Mouse (Mus musculus): ENCODE measurements around the gene Ttc23l. TPM values are rescaled to one million over a fixed set of nuclear protein-coding genes. Genes with fewer than 3 reads are reported as not detected.

The Ttc23l gene
- polyA plus RNA-seq, 1 experiment from 2014 or later = not detected

- Histone ChIP-seq H3K4me1 (replicated peaks; ENCODE audit: control insufficient read depth, insufficient read depth, low read length) (peaks cover 6% of the 10 kb centered on the region; the same call in 1 of the 2 replicates), H3K4me3 (ENCODE audit: low read depth, low read length) (peak within 1 kb of the TSS; percentile 61), H3K4me2 (ENCODE audit: low read depth, low read length, severe bottlenecking) (peak within 1 kb of the TSS; percentile 87), H3K9me3 (ENCODE audit: control insufficient read depth, low read length) (no peaks in the 10 kb centered on the region), H3K36me3 (ENCODE audit: control insufficient read depth, insufficient read depth, low read length) (no peaks in the 10 kb centered on the region), H3K9ac (ENCODE audit: low read length) (peak within 1 kb of the TSS; percentile 83), H3K27me3 (ENCODE audit: control insufficient read depth, insufficient read depth, low read length) (no peaks in the 10 kb centered on the region), H3K27ac (ENCODE audit: low read depth, low read length) (peak within 1 kb of the TSS; percentile 20; the same call in 1 of the 2 replicates)
- DNase-seq (ENCODE audit: low spot score) = peak; percentile 95
- under 1% methylated on average over 58 of the region's 58 CpGs for WGBS
- ATAC-seq (replicated peaks; ENCODE audit: low FRiP score) = peak; percentile 99
Observed at GRCm38 (mm10) chr15:10485484-10486364, 72.7 kb downstream of the Ttc23l start, which contains the start of the genes Brix1 and Rad1. Gene Brix1, minus strand, starts transcription at chr15:10485947. Gene Rad1, plus strand, starts transcription at chr15:10486018.

GRCm38 (mm10) chr15:10470941-10471340 is 87.5 kb downstream of the Ttc23l start:
- no peak overlapping the region; the same call in 1 of the 2 replicates for H3K27ac ChIP-seq (ENCODE audit: low read depth, low read length)
- H3K4me3 ChIP-seq (ENCODE audit: low read depth, low read length) = peak overlapping the region; percentile 81
- no peaks in the 10 kb centered on the region for H3K4me1 ChIP-seq (replicated peaks; ENCODE audit: control insufficient read depth, insufficient read depth, low read length)
- peak overlapping the region; percentile 80 for H3K9ac ChIP-seq (ENCODE audit: low read length)
- WGBS = 12% methylated on average over 3 of the region's 3 CpGs
- DNase-seq (ENCODE audit: low spot score) (no peak), ATAC-seq (replicated peaks; ENCODE audit: low FRiP score) (peak; percentile 45)
- no peaks in the 10 kb centered on the region for H3K9me3 ChIP-seq (ENCODE audit: control insufficient read depth, low read length)
- peak overlapping the region; percentile 81 for H3K4me2 ChIP-seq (ENCODE audit: low read depth, low read length, severe bottlenecking)
- H3K27me3 ChIP-seq (ENCODE audit: control insufficient read depth, insufficient read depth, low read length) = no peaks in the 10 kb centered on the region
- peaks cover 3% of the 10 kb centered on the region; the same call in 1 of the 2 replicates for H3K36me3 ChIP-seq (ENCODE audit: control insufficient read depth, insufficient read depth, low read length)

DNA sequence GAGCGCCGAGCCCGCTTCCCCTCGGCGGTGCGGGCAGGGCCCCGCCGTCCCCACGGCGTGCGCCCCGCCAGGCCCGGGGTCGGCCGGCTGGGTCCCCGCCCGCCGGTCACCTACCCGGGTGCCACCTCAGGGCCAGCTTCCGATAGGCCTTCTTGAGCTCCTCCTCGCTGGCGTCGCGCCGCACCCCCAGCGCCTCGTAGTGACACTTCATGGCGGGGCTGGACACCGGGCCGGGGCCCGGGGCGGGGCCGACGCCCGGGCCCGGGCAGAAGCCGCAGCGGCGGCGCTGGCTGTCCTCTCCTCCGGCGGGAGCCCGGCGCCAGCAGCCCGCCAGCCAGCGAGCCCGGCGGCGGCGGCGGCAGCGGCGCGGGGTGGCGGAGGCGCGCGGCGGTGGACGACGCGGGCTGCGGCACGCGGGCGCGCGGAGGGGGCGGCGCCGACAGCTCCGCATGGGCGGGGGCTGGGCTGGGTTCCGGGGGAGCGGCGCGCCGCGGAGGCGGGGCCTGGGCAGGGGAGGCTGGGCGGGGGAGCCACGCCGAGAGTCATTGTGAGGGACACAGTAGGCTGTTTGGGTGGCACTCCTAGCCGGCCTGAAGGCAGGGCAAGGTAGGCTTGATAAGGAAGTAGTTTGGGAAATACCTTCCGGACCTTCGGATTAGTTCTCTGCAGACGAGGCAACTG is 88.2 kb downstream of the Ttc23l start, which contains the start of gene Dnajc21:
TSS of gene Dnajc21 (minus strand) at position 366 of the 681 bp plus-strand sequence.
- Histone ChIP-seq H3K9ac (ENCODE audit: low read length) (peak within 1 kb of the TSS; percentile 80), H3K27me3 (ENCODE audit: control insufficient read depth, insufficient read depth, low read length) (no peaks in the 10 kb centered on the region), H3K9me3 (ENCODE audit: control insufficient read depth, low read length) (no peaks in the 10 kb centered on the region), H3K36me3 (ENCODE audit: control insufficient read depth, insufficient read depth, low read length) (peaks cover 1% of the 10 kb centered on the region; the same call in 1 of the 2 replicates), H3K4me3 (ENCODE audit: low read depth, low read length) (peak within 1 kb of the TSS; percentile 81), H3K27ac (ENCODE audit: low read depth, low read length) (peak within 1 kb of the TSS; percentile 62), H3K4me2 (ENCODE audit: low read depth, low read length, severe bottlenecking) (peak within 1 kb of the TSS; percentile 81), H3K4me1 (replicated peaks; ENCODE audit: control insufficient read depth, insufficient read depth, low read length) (no peaks in the 10 kb centered on the region)
- WGBS = 0% methylated on average over 46 of the region's 87 CpGs
- DNase-seq (ENCODE audit: low spot score) (peak; percentile 93), ATAC-seq (replicated peaks; ENCODE audit: low FRiP score) (peak; percentile 94)

DNA sequence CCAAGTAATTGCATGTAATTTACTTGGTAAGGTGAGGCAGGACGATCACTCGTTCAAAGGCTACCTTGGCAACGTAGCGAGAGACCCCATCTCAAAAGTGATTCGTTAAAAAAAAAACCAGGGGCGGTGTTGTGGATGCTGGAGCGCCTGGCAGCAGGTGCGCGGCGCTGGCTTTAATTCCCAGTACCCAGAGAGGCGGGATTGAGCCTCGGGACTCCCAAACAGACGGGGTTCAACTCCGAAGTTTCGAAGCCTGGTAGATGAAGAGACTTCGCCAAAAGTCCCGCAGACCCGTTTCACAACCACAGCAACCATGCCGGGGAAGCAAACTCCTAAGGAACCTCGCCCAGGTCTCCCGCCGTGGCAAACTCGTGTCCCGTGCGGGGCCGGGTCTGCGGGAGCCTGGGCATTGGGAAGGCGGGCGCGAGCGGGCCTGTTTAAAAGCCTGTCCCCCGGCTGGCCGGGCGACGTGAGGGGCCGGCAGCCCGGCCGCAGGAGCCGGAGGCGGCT is 88.8 kb downstream of the Ttc23l start:
- under 1% methylated on average over 40 of the region's 40 CpGs for WGBS
- ATAC-seq (replicated peaks; ENCODE audit: low FRiP score) (peak; percentile 39), DNase-seq (ENCODE audit: low spot score) (no peak)
- H3K9me3 ChIP-seq (ENCODE audit: control insufficient read depth, low read length) = no peaks in the 10 kb centered on the region
- peak overlapping the region; percentile 81 for H3K4me3 ChIP-seq (ENCODE audit: low read depth, low read length)
- peak overlapping the region; percentile 62 for H3K27ac ChIP-seq (ENCODE audit: low read depth, low read length)
- peak overlapping the region; percentile 80 for H3K9ac ChIP-seq (ENCODE audit: low read length)
- no peaks in the 10 kb centered on the region for H3K27me3 ChIP-seq (ENCODE audit: control insufficient read depth, insufficient read depth, low read length)
- no peaks in the 10 kb centered on the region for H3K4me1 ChIP-seq (replicated peaks; ENCODE audit: control insufficient read depth, insufficient read depth, low read length)
- H3K4me2 ChIP-seq (ENCODE audit: low read depth, low read length, severe bottlenecking) = peak overlapping the region; percentile 81
- no peaks in the 10 kb centered on the region for H3K36me3 ChIP-seq (ENCODE audit: control insufficient read depth, insufficient read depth, low read length)

- Histone ChIP-seq H3K9ac (ENCODE audit: low read length) (no peak overlapping the region), H3K27me3 (ENCODE audit: control insufficient read depth, insufficient read depth, low read length) (no peaks in the 10 kb centered on the region), H3K4me1 (replicated peaks; ENCODE audit: control insufficient read depth, insufficient read depth, low read length) (no peaks in the 10 kb centered on the region), H3K36me3 (ENCODE audit: control insufficient read depth, insufficient read depth, low read length) (no peaks in the 10 kb centered on the region), H3K27ac (ENCODE audit: low read depth, low read length) (no peak overlapping the region), H3K4me2 (ENCODE audit: low read depth, low read length, severe bottlenecking) (no peak overlapping the region; the same call in 1 of the 2 replicates), H3K9me3 (ENCODE audit: control insufficient read depth, low read length) (no peaks in the 10 kb centered on the region), H3K4me3 (ENCODE audit: low read depth, low read length) (no peak overlapping the region)
- WGBS = 86% methylated on average over 3 of the region's 3 CpGs
- ATAC-seq (replicated peaks; ENCODE audit: low FRiP score) (no peak), DNase-seq (ENCODE audit: low spot score) (no peak)
Observed at GRCm38 (mm10) chr15:10468761-10469160, 89.7 kb downstream of the Ttc23l start.

DNA sequence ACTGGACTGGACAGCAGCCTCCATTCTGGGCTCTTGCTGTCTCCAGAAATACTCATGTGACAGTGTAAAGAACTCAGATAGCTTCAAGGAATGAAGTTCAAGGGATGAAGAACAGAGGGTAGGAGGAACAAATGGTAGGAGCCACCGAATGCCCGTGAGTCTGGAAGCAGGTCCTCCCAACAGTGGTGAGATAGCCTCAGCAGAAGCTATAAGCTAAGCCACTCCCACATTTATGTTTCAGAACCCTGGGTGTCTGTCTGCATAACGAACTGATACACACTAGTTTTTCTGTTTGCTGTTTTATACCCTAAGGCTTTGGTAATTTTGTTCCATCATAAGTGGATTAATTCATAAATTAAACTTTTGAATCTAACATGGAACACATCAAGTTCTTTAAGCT is 93.8 kb downstream of the Ttc23l start:
- WGBS = 92% methylated on average over 3 of the region's 3 CpGs
- Histone ChIP-seq H3K27ac (ENCODE audit: low read depth, low read length) (no peak overlapping the region), H3K4me3 (ENCODE audit: low read depth, low read length) (no peak overlapping the region), H3K9ac (ENCODE audit: low read length) (no peak overlapping the region), H3K27me3 (ENCODE audit: control insufficient read depth, insufficient read depth, low read length) (no peaks in the 10 kb centered on the region), H3K36me3 (ENCODE audit: control insufficient read depth, insufficient read depth, low read length) (peaks cover under 1% of the 10 kb centered on the region; the same call in 1 of the 2 replicates), H3K4me2 (ENCODE audit: low read depth, low read length, severe bottlenecking) (no peak overlapping the region), H3K4me1 (replicated peaks; ENCODE audit: control insufficient read depth, insufficient read depth, low read length) (no peaks in the 10 kb centered on the region), H3K9me3 (ENCODE audit: control insufficient read depth, low read length) (no peaks in the 10 kb centered on the region)
- no peak for ATAC-seq (replicated peaks; ENCODE audit: low FRiP score)
- no peak for DNase-seq (ENCODE audit: low spot score)

DNA sequence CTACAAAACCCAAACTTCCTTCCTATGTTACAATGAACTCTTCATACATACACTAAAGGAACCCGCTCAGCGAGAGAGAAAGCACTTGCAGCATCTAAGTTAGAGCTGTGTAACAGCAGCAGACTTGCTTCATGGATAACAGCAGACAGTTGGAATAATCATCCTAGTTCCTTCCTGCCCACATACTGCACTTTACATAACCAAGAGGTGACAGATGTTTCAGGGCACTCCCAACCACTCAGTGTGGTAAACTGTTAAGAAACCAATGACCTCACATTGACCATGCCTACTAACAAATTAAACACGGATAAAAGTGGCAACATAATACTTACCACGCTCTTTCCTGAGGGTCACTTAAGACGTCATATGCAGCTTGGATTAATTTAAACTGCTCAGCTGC is 94.9 kb downstream of the Ttc23l start:
- H3K9ac ChIP-seq (ENCODE audit: low read length) = no peak overlapping the region
- H3K27ac ChIP-seq (ENCODE audit: low read depth, low read length) = no peak overlapping the region
- no peaks in the 10 kb centered on the region for H3K27me3 ChIP-seq (ENCODE audit: control insufficient read depth, insufficient read depth, low read length)
- no peak overlapping the region for H3K4me3 ChIP-seq (ENCODE audit: low read depth, low read length)
- ATAC-seq (replicated peaks; ENCODE audit: low FRiP score) (no peak), DNase-seq (ENCODE audit: low spot score) (no peak)
- no peaks in the 10 kb centered on the region for H3K4me1 ChIP-seq (replicated peaks; ENCODE audit: control insufficient read depth, insufficient read depth, low read length)
- H3K4me2 ChIP-seq (ENCODE audit: low read depth, low read length, severe bottlenecking) = no peak overlapping the region
- peaks cover 4% of the 10 kb centered on the region; the same call in 1 of the 2 replicates for H3K36me3 ChIP-seq (ENCODE audit: control insufficient read depth, insufficient read depth, low read length)
- H3K9me3 ChIP-seq (ENCODE audit: control insufficient read depth, low read length) = no peaks in the 10 kb centered on the region
- 88% methylated on average over 5 of the region's 5 CpGs for WGBS

GRCm38 (mm10) chr15:10460986-10461385 is 97.5 kb downstream of the Ttc23l start:
- no peak for ATAC-seq (replicated peaks; ENCODE audit: low FRiP score)
- H3K9me3 ChIP-seq (ENCODE audit: control insufficient read depth, low read length) = no peaks in the 10 kb centered on the region
- H3K4me1 ChIP-seq (replicated peaks; ENCODE audit: control insufficient read depth, insufficient read depth, low read length) = no peaks in the 10 kb centered on the region
- no peak overlapping the region for H3K27ac ChIP-seq (ENCODE audit: low read depth, low read length)
- DNase-seq (ENCODE audit: low spot score) = no peak
- no peak overlapping the region for H3K4me2 ChIP-seq (ENCODE audit: low read depth, low read length, severe bottlenecking)
- WGBS = 94% methylated on average over 12 of the region's 12 CpGs
- H3K9ac ChIP-seq (ENCODE audit: low read length) = no peak overlapping the region
- H3K27me3 ChIP-seq (ENCODE audit: control insufficient read depth, insufficient read depth, low read length) = no peaks in the 10 kb centered on the region
- H3K36me3 ChIP-seq (ENCODE audit: control insufficient read depth, insufficient read depth, low read length) = peaks cover 4% of the 10 kb centered on the region; the same call in 1 of the 2 replicates
- no peak overlapping the region for H3K4me3 ChIP-seq (ENCODE audit: low read depth, low read length)
